Mouse (Mus musculus): Measurements from ENCODE around the gene Stx1b. TPM values are rescaled to one million over a fixed set of nuclear protein-coding genes. Genes with fewer than 3 reads are reported as not detected.
"Not testable (repeated sequence)": the region's sequence is repeated elsewhere in the genome, so short reads cannot be mapped to it uniquely, and the experiment has no call there.

Gene Stx1b
- polyA plus RNA-seq, 1 experiment from 2014 or later: 1.5 TPM

DNA sequence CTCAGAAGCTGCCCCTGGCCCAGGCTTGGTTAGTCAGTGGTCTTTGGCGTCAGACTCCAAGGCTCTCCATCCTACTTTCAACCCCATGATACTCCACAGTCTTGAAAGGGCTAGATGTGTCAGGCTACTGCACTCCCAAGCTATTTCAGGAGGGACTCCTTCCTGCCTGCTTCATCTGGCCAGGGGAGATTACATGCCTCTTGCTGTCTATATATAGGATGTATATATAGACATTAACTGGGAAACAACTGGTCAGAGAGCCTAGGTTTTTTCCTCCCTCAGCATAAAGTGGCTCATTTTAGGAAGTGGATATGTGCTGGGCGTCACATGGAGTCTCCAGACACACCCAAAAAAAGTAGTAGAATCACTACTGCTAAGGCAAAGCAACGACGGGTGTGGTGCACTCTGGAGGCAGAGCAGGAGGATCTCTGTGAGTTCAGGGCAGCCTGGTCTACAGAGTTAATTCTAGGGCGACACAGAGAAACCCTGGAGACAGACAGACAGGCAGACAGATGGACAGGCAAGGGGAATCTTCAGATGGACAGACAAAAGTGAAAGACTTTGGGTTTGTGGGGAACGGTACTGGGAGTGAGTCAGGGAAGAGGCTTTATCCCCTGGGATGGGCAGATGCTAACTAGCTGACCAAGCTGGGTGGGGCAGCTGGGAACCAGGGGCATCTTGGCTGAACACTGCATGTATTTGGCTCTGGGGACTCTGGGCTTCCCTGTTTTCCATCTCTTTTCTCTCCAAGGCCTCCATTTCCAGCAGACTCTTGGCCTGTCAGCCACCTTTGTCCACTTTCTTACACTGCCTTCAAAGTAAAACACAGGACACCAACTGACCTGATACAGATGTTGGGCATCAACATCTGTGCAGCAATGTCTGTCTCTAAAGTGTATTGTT lies 25.9 kb upstream of the Stx1b start:
- H3K4me3 ChIP-seq (ENCODE audit: low read depth, low read length): no peak overlapping the region
- peaks cover 6% of the 10 kb centered on the region; the same call in 1 of the 2 replicates for H3K4me1 ChIP-seq (replicated peaks; ENCODE audit: control insufficient read depth, insufficient read depth, low read length)
- no peaks in the 10 kb centered on the region for H3K27me3 ChIP-seq (replicated peaks; ENCODE audit: control insufficient read depth, insufficient read depth, low read length)
- no peaks in the 10 kb centered on the region for H3K9me3 ChIP-seq (ENCODE audit: control insufficient read depth, low read length)
- WGBS: 54% methylated on average over 6 of the region's 6 CpGs
- peaks cover 8% of the 10 kb centered on the region; the same call in 1 of the 2 replicates for H3K36me3 ChIP-seq (ENCODE audit: control insufficient read depth, insufficient read depth, low read length)
- H3K4me2 ChIP-seq: no peak overlapping the region
- ATAC-seq (replicated peaks; ENCODE audit: low FRiP score): peak; percentile 50; the same call in 1 of the 2 replicates
- H3K27ac ChIP-seq (ENCODE audit: low read depth, low read length): peak overlapping the region; percentile 26; the same call in 1 of the 2 replicates
- peak overlapping the region; percentile 1; the same call in 1 of the 2 replicates for H3K9ac ChIP-seq (ENCODE audit: low read depth, low read length)
- no peak for DNase-seq (ENCODE audit: low spot score)

DNA sequence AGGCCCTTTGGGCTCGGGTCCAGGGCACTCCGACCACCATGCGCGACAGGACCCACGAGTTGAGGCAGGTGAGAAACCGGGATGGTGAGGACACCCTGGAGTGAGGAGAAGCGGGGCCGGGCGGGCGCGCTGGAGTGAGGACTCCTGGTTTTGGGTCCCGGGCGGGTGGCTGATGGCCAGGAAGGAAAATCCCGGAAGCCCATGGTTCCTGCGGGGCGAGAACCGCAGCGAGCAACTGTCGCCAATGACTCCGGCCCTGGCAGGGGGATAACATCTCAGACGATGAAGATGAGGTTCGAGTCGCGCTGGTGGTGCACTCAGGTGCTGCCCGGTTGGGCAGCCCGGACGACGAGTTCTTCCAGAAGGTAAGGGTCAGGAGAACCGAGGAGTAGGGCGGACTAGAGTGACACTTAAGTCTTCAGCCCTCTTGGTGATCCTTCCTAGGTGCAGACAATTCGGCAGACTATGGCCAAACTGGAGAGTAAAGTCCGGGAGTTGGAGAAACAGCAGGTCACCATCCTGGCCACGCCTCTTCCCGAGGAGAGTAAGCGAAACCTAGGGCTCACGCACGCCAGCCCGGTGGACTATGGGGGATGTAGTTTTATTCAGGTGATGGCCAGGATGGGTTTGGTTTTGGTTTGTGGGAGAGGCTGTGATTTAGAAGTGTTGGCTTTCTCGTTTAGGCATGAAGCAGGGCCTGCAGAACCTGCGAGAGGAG lies 17.8 kb upstream of the Stx1b start:
- peak; percentile 66 for ATAC-seq (replicated peaks; ENCODE audit: low FRiP score)
- H3K27ac ChIP-seq (ENCODE audit: low read depth, low read length): peak overlapping the region; percentile 83
- H3K36me3 ChIP-seq (ENCODE audit: control insufficient read depth, insufficient read depth, low read length): peaks cover 22% of the 10 kb centered on the region
- DNase-seq (ENCODE audit: low spot score): peak; percentile 74
- WGBS: under 1% methylated on average over 40 of the region's 40 CpGs
- peak overlapping the region; percentile 71 for H3K9ac ChIP-seq (ENCODE audit: low read depth, low read length)
- H3K4me1 ChIP-seq (replicated peaks; ENCODE audit: control insufficient read depth, insufficient read depth, low read length): peaks cover 10% of the 10 kb centered on the region
- no peaks in the 10 kb centered on the region for H3K9me3 ChIP-seq (ENCODE audit: control insufficient read depth, low read length)
- H3K27me3 ChIP-seq (replicated peaks; ENCODE audit: control insufficient read depth, insufficient read depth, low read length): no peaks in the 10 kb centered on the region
- peak overlapping the region; percentile 87 for H3K4me2 ChIP-seq
- H3K4me3 ChIP-seq (ENCODE audit: low read depth, low read length): peak overlapping the region; percentile 72

DNA sequence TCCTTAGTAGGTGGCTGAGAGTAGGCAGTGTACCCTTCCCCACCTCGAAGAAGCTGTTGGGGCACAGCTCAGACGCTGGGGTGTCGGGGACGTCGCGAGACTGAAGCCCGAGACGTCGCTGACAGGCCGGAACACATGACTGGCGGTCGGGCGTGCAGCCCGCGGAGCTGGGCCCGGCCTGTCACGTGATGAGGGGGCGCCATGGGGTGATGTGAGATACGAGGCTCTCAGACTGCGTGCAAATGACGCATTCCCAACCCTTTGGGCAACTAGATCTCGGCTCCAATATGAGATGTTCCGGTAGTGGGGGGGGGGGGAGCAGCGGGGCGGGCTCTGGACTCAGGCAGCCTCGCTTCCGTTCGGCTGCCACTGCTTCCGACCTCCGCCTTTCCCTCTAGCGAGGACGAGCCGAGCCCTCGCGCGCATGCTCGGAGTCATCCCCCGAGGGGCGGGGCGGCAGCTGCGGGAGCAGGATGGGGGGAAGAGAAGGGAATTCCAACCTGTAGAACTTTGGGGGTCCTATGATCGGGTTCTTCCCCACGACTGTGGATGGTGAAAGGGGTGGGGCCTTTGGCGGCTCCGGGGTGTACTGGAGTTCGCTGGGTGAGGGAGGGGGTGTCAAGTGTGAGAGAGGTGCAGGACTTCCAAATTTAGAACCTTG lies 17.1 kb upstream of the Stx1b start:
- WGBS: under 1% methylated on average over 45 of the region's 46 CpGs
- no peaks in the 10 kb centered on the region for H3K9me3 ChIP-seq (ENCODE audit: control insufficient read depth, low read length)
- H3K27ac ChIP-seq (ENCODE audit: low read depth, low read length): peak overlapping the region; percentile 83
- no peaks in the 10 kb centered on the region for H3K27me3 ChIP-seq (replicated peaks; ENCODE audit: control insufficient read depth, insufficient read depth, low read length)
- DNase-seq (ENCODE audit: low spot score): peak; percentile 93
- peak overlapping the region; percentile 72 for H3K4me3 ChIP-seq (ENCODE audit: low read depth, low read length)
- H3K4me1 ChIP-seq (replicated peaks; ENCODE audit: control insufficient read depth, insufficient read depth, low read length): peaks cover 10% of the 10 kb centered on the region
- H3K36me3 ChIP-seq (ENCODE audit: control insufficient read depth, insufficient read depth, low read length): peaks cover 18% of the 10 kb centered on the region
- H3K9ac ChIP-seq (ENCODE audit: low read depth, low read length): peak overlapping the region; percentile 71
- peak overlapping the region; percentile 87 for H3K4me2 ChIP-seq
- ATAC-seq (replicated peaks; ENCODE audit: low FRiP score): peak; percentile 86

DNA sequence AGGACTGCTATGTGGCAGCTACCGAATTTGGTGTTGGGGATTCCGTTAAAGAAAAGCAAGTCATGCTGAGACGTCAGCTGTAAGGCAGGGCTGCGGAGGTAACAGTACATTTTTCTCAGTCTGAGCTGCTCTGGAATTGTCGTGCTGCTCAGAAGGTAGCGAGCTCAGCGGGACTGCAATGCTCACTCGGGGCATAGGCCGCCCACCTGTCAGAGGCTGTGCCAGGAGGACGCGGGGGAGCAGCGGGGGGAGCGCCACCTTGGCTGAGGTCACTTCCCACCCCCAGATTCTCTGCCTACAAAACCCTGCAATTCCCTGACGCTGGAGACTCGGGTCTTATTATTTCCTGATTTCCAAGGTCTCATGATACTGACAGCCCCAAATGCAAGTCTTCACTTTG lies 16.5 kb upstream of the Stx1b start:
- peak; percentile 35; the same call in 1 of the 2 replicates for ATAC-seq (replicated peaks; ENCODE audit: low FRiP score)
- DNase-seq (ENCODE audit: low spot score): no peak
- Histone ChIP-seq H3K4me1 (replicated peaks; ENCODE audit: control insufficient read depth, insufficient read depth, low read length) (peaks cover 10% of the 10 kb centered on the region), H3K9ac (ENCODE audit: low read depth, low read length) (peak overlapping the region; percentile 71), H3K4me2 (peak overlapping the region; percentile 87), H3K36me3 (ENCODE audit: control insufficient read depth, insufficient read depth, low read length) (peaks cover 14% of the 10 kb centered on the region), H3K27me3 (replicated peaks; ENCODE audit: control insufficient read depth, insufficient read depth, low read length) (no peaks in the 10 kb centered on the region), H3K27ac (ENCODE audit: low read depth, low read length) (peak overlapping the region; percentile 83), H3K4me3 (ENCODE audit: low read depth, low read length) (peak overlapping the region; percentile 72), H3K9me3 (ENCODE audit: control insufficient read depth, low read length) (no peaks in the 10 kb centered on the region)
- WGBS: 8% methylated on average over 15 of the region's 15 CpGs

DNA sequence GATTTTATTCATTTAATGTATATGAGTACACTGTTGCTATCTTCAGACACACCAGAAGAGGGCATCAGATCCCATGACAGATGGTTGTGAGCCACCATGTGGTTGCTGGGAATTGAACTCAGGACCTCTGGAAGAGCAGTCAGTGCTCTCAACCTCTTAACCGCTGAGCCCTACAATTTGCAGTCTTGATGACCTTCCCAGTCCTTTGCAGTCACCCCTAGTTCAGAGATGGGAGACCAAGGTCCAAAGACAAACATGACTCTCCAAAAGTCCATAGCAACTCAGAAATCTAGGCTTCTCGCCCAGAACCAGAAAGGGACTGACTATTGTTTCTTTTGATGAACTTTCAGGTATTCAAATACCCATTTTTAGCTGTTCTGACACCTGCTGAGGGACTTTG lies 15.7 kb upstream of the Stx1b start:
- H3K4me2 ChIP-seq; H3K4me1 ChIP-seq (replicated peaks; ENCODE audit: control insufficient read depth, insufficient read depth, low read length); H3K4me3 ChIP-seq (ENCODE audit: low read depth, low read length); ATAC-seq (replicated peaks; ENCODE audit: low FRiP score); H3K27me3 ChIP-seq (replicated peaks; ENCODE audit: control insufficient read depth, insufficient read depth, low read length); H3K9ac ChIP-seq (ENCODE audit: low read depth, low read length); H3K9me3 ChIP-seq (ENCODE audit: control insufficient read depth, low read length); DNase-seq (ENCODE audit: low spot score); H3K27ac ChIP-seq (ENCODE audit: low read depth, low read length): not testable (repeated sequence)
- 81% methylated on average over 2 of the region's 2 CpGs for WGBS
- peaks cover 14% of the 10 kb centered on the region for H3K36me3 ChIP-seq (ENCODE audit: control insufficient read depth, insufficient read depth, low read length)

DNA sequence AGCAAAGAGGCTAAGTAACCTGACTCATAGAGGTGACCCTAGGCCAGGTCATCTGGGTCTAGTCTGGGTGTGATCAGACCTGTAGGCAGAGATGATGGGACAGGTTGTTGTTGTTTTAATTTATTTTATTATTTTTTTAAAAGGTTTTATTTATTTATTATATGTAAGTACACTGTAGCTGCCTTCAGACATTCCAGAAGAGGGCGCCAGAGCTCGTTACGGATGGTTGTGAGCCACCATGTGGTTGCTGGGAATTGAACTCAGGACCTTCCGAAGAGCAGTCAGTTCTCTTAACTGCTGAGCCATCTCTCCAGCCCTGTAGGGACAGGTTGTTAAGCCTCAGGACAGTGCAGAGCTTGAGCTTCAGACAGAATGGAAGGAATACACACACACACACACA lies 13.5 kb upstream of the Stx1b start:
- 83% methylated on average over 4 of the region's 4 CpGs for WGBS

DNA sequence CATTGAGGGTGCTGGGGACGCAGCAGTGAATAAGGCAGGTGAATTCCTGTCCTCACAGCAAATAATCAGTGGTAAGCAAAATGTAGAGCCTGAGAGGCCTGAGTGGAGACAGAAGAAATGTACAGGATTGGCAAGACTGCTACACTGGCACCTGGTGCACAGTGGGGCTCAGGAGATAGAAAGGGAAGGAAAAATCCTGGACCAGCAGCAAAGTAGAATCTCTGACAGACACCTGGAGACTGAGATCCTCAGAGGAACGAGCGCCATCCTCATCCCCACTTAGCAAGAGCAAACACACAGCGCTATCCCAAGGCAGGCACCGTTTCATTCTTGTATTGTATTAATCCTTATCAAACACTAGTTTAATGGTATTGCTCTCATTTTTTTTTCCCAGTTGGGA lies 13.1 kb upstream of the Stx1b start:
- 93% methylated on average over 5 of the region's 5 CpGs for WGBS
- ATAC-seq (replicated peaks; ENCODE audit: low FRiP score): no peak
- H3K4me1 ChIP-seq (replicated peaks; ENCODE audit: control insufficient read depth, insufficient read depth, low read length): peaks cover 7% of the 10 kb centered on the region
- no peaks in the 10 kb centered on the region for H3K9me3 ChIP-seq (ENCODE audit: control insufficient read depth, low read length)
- DNase-seq (ENCODE audit: low spot score): no peak
- no peak overlapping the region for H3K27ac ChIP-seq (ENCODE audit: low read depth, low read length)
- no peak overlapping the region for H3K4me3 ChIP-seq (ENCODE audit: low read depth, low read length)
- H3K27me3 ChIP-seq (replicated peaks; ENCODE audit: control insufficient read depth, insufficient read depth, low read length): no peaks in the 10 kb centered on the region
- no peak overlapping the region for H3K9ac ChIP-seq (ENCODE audit: low read depth, low read length)
- H3K4me2 ChIP-seq: no peak overlapping the region
- no peaks in the 10 kb centered on the region for H3K36me3 ChIP-seq (ENCODE audit: control insufficient read depth, insufficient read depth, low read length)

More for the DNA sequence above, 13.5 kb upstream of the Stx1b start:
- not testable (repeated sequence) for H3K4me3 ChIP-seq (ENCODE audit: low read depth, low read length); DNase-seq (ENCODE audit: low spot score); H3K27ac ChIP-seq (ENCODE audit: low read depth, low read length); ATAC-seq (replicated peaks; ENCODE audit: low FRiP score); H3K36me3 ChIP-seq (ENCODE audit: control insufficient read depth, insufficient read depth, low read length); H3K27me3 ChIP-seq (replicated peaks; ENCODE audit: control insufficient read depth, insufficient read depth, low read length); H3K4me2 ChIP-seq; H3K4me1 ChIP-seq (replicated peaks; ENCODE audit: control insufficient read depth, insufficient read depth, low read length); H3K9me3 ChIP-seq (ENCODE audit: control insufficient read depth, low read length); H3K9ac ChIP-seq (ENCODE audit: low read depth, low read length)

DNA sequence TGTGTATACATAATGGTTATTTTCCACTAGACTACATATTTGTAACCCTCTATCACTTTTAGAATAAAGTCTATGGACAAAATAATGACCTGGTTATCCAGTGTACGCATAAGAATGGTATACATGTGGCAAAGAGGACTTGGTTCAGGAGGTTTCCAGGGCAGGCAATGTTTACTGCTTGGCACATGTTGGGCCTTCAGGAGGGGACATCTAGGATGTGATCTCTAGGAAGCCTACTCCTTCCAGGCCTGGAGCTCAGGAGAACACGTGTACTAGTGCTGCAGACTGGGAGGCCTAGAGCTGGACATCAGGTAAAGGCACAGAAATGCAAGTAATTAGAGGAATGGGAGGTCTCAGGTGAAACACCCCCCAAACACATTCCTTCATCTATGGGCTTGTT lies 11.2 kb upstream of the Stx1b start:
- H3K4me1 ChIP-seq (replicated peaks; ENCODE audit: control insufficient read depth, insufficient read depth, low read length): no peaks in the 10 kb centered on the region
- H3K4me2 ChIP-seq: no peak overlapping the region
- 85% methylated on average over 2 of the region's 2 CpGs for WGBS
- DNase-seq (ENCODE audit: low spot score) (no peak), ATAC-seq (replicated peaks; ENCODE audit: low FRiP score) (no peak)
- H3K9ac ChIP-seq (ENCODE audit: low read depth, low read length): no peak overlapping the region
- H3K27me3 ChIP-seq (replicated peaks; ENCODE audit: control insufficient read depth, insufficient read depth, low read length): no peaks in the 10 kb centered on the region
- no peaks in the 10 kb centered on the region for H3K9me3 ChIP-seq (ENCODE audit: control insufficient read depth, low read length)
- H3K27ac ChIP-seq (ENCODE audit: low read depth, low read length): no peak overlapping the region
- H3K4me3 ChIP-seq (ENCODE audit: low read depth, low read length): no peak overlapping the region
- no peaks in the 10 kb centered on the region for H3K36me3 ChIP-seq (ENCODE audit: control insufficient read depth, insufficient read depth, low read length)

Data from liver, embryonic 11.5 days (tissue).